Comparison of ENCODE assay signal across 11 mouse cellular contexts in the genomic region with DNA sequence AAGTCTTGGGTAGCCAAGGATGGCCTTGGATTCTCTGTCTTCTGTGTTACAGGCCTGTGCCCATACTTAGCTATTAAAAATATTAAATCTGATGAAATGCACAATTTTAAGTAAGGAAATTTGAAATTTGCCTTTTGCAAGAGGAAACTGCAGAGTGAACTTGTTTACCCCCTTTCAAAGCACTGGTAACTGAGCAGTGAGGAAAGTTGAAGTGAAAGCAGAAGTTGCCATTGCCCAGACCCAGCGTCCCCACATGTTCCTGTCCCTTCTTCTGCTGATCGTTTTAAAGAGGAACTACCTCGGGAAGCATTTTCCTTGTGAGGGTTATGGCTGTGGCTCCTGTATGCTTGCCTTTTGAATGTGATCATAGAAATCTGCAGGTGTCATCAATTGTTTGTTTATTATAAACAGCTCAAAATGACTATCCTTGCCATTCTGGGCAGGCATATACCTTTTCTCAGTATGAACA. TPM values are rescaled to one million over a fixed set of nuclear protein-coding genes. Genes with fewer than 3 reads are reported as not detected.
DNase-seq lines count a peak whose midpoint lies in the region; ATAC-seq and TF ChIP-seq lines count a peak whose summit lies in the region.
"Had no signal": no experiment of that assay in that cellular context is flagged by ENCODE, and none has a peak within 500 bp of the region (broad histone marks: within the 10 kb centered on the region; RNA-seq: fewer than 3 reads in every experiment).

No protein-coding gene starts in this region.

- peaks cover 25% of the 10 kb centered on the region for H3K36me3 ChIP-seq in kidney, embryonic 15.5 days
- peaks cover 6% of the 10 kb centered on the region for H3K36me3 ChIP-seq in limb, embryonic 15.5 days
- no peaks in the 10 kb centered on the region for H3K36me3 ChIP-seq in hindbrain, embryonic 14.5 days (replicated peaks; ENCODE audit: control insufficient read depth, insufficient read depth)
- H3K36me3 ChIP-seq: midbrain, embryonic 13.5 days had no signal

- H3K4me3 ChIP-seq in kidney, embryonic 15.5 days (replicated peaks), result no peak overlapping the region
- H3K4me3 ChIP-seq in limb, embryonic 15.5 days, result no peak overlapping the region
- H3K4me3 ChIP-seq in hindbrain, embryonic 14.5 days (replicated peaks; ENCODE audit: low read length), result no peak overlapping the region
- H3K4me3 ChIP-seq in cerebellum, adult 2 months (replicated peaks; ENCODE audit: insufficient read depth, low read depth, low read length), result no peak overlapping the region
- H3K4me3 ChIP-seq: embryonic facial prominence, embryonic 13.5 days; midbrain, embryonic 13.5 days had no signal

- ATAC-seq in kidney, embryonic 15.5 days (replicated peaks; ENCODE audit: low FRiP score), result no peak
- ATAC-seq in limb, embryonic 15.5 days (ENCODE audit: insufficient number of reproducible peaks, low FRiP score, low TSS enrichment, low read depth), result no peak
- no peak for ATAC-seq in megakaryocyte-erythroid progenitor cell, adult 5-6 weeks (replicated peaks; ENCODE audit: low FRiP score, low TSS enrichment, poor library complexity, severe bottlenecking)
- ATAC-seq in hindbrain, embryonic 14.5 days (ENCODE audit: low FRiP score), result no peak
- ATAC-seq: hindbrain, embryonic 16.5 days; midbrain, embryonic 13.5 days had no signal

- H3K9me3 ChIP-seq in kidney, embryonic 15.5 days (replicated peaks), result no peaks in the 10 kb centered on the region
- no peaks in the 10 kb centered on the region for H3K9me3 ChIP-seq in limb, embryonic 15.5 days
- no peaks in the 10 kb centered on the region for H3K9me3 ChIP-seq in hindbrain, embryonic 14.5 days (ENCODE audit: control insufficient read depth, low read length)
- H3K9me3 ChIP-seq: embryonic facial prominence, embryonic 13.5 days; midbrain, embryonic 13.5 days had no signal

- WGBS in kidney, embryonic 15.5 days, result 71% methylated on average over 3 of the region's 3 CpGs
- WGBS in limb, embryonic 15.5 days, result 56% methylated on average over 3 of the region's 3 CpGs
- WGBS in hindbrain, embryonic 14.5 days, result 88% methylated on average over 3 of the region's 3 CpGs
- 49% methylated on average over 3 of the region's 3 CpGs for WGBS in cerebellum, adult 2 months

- H3K27me3 ChIP-seq in kidney, embryonic 15.5 days, result no peaks in the 10 kb centered on the region
- no peaks in the 10 kb centered on the region for H3K27me3 ChIP-seq in limb, embryonic 15.5 days
- no peaks in the 10 kb centered on the region for H3K27me3 ChIP-seq in hindbrain, embryonic 14.5 days (ENCODE audit: control insufficient read depth, insufficient read depth, low read length)
- no peaks in the 10 kb centered on the region for H3K27me3 ChIP-seq in cerebellum, adult 2 months (ENCODE audit: control insufficient read depth, insufficient read depth, low read length)
- H3K27me3 ChIP-seq: embryonic facial prominence, embryonic 13.5 days; midbrain, embryonic 13.5 days had no signal

- TF ChIP-seq POLR2A in cerebellum, adult 2 months (IDR thresholded peaks at IDR 0.05; ENCODE audit: borderline replicate concordance, insufficient read depth, low read length), result no peak

- TF ChIP-seq CTCF in cerebellum, adult 2 months (IDR thresholded peaks at IDR 0.05; ENCODE audit: borderline replicate concordance, insufficient read depth, low read depth, low read length), result no peak

- H3K27ac ChIP-seq in kidney, embryonic 15.5 days, result peak overlapping the region; percentile 52; the same call in 1 of the 2 replicates
- H3K27ac ChIP-seq in limb, embryonic 15.5 days, result peak overlapping the region; percentile 40
- no peak overlapping the region for H3K27ac ChIP-seq in hindbrain, embryonic 14.5 days
- H3K27ac ChIP-seq in cerebellum, adult 2 months (ENCODE audit: insufficient read depth, low read length), result no peak overlapping the region
- H3K27ac ChIP-seq: midbrain, embryonic 13.5 days had no signal

- H3K4me2 ChIP-seq in kidney, embryonic 15.5 days, result no peak overlapping the region
- H3K4me2 ChIP-seq in limb, embryonic 15.5 days, result no peak overlapping the region
- H3K4me2 ChIP-seq in hindbrain, embryonic 14.5 days (replicated peaks), result no peak overlapping the region
- H3K4me2 ChIP-seq: embryonic facial prominence, embryonic 13.5 days; midbrain, embryonic 13.5 days had no signal

- H3K4me1 ChIP-seq in kidney, embryonic 15.5 days, result peaks cover 48% of the 10 kb centered on the region
- peaks cover 29% of the 10 kb centered on the region for H3K4me1 ChIP-seq in limb, embryonic 15.5 days
- no peaks in the 10 kb centered on the region for H3K4me1 ChIP-seq in hindbrain, embryonic 14.5 days (replicated peaks; ENCODE audit: control insufficient read depth, insufficient read depth, low read length)
- peaks cover 3% of the 10 kb centered on the region; the same call in 1 of the 2 replicates for H3K4me1 ChIP-seq in cerebellum, adult 2 months (ENCODE audit: control insufficient read depth, insufficient read depth, low read length)

- DNase-seq in kidney, postnatal 25 days, result no peak
- peak; percentile 86 for DNase-seq in MEL-GATA-1-ER (ENCODE audit: extremely low read depth, low read depth)
- peak; percentile 18 to 62 for DNase-seq in natural killer cell, adult 2 months (ENCODE audit: low spot score in 2 of 2)
- no peak for DNase-seq in hindbrain, embryonic 14.5 days (ENCODE audit: low spot score)
- no peak for DNase-seq in cerebellum, adult 2 months

- H3K9ac ChIP-seq in kidney, embryonic 15.5 days, result no peak overlapping the region
- H3K9ac ChIP-seq in limb, embryonic 15.5 days, result no peak overlapping the region
- H3K9ac ChIP-seq in hindbrain, embryonic 14.5 days, result no peak overlapping the region
- H3K9ac ChIP-seq: embryonic facial prominence, embryonic 13.5 days; midbrain, embryonic 13.5 days had no signal

RNA-seq across cellular contexts. Expression of a gene that starts 39.8 kb away (rescaled TPM):
- 107 and 109 TPM in 2 replicates for polyA plus RNA-seq in kidney, embryonic 15.5 days (2015; fragmentation: Nextera tagmentation; extraction: Ambion mirVana)
- polyA plus RNA-seq in limb, embryonic 15.5 days (2015; fragmentation: Nextera tagmentation; extraction: Ambion mirVana), result 117 and 129 TPM in 2 replicates
- total RNA-seq in megakaryocyte-erythroid progenitor cell, adult 5-6 weeks (2014; fragmentation: Nextera tagmentation), result 66.5 and 75.9 TPM in 2 replicates
- 16.7 and 27.7 TPM in 2 replicates for total RNA-seq in megakaryocyte-erythroid progenitor cell, adult 5-6 weeks (2017)
- polyA plus RNA-seq in hindbrain, embryonic 14.5 days (2014; fragmentation: Nextera tagmentation; extraction: Ambion mirVana), result 21.0 and 23.9 TPM in 2 replicates
- 15.0 and 16.3 TPM in 2 replicates for polyA plus RNA-seq in cerebellum, adult 2 months (2012; rRNA removed)

RNA-seq across cellular contexts. Expression of a gene that starts 41.8 kb away (rescaled TPM):
- polyA plus RNA-seq in kidney, embryonic 15.5 days (2015; fragmentation: Nextera tagmentation; extraction: Ambion mirVana), result 7.8 and 8.2 TPM in 2 replicates
- polyA plus RNA-seq in limb, embryonic 15.5 days (2015; fragmentation: Nextera tagmentation; extraction: Ambion mirVana), result 3.6 and 5.2 TPM in 2 replicates
- total RNA-seq in megakaryocyte-erythroid progenitor cell, adult 5-6 weeks (2014; fragmentation: Nextera tagmentation), result not detected in 2 replicates
- not detected in 2 replicates for total RNA-seq in megakaryocyte-erythroid progenitor cell, adult 5-6 weeks (2017)
- 2.2 TPM in 2 replicates for polyA plus RNA-seq in hindbrain, embryonic 14.5 days (2014; fragmentation: Nextera tagmentation; extraction: Ambion mirVana)
- polyA plus RNA-seq in cerebellum, adult 2 months (2012; rRNA removed), result 7.4 and 10.9 TPM in 2 replicates

RNA-seq across cellular contexts. Expression of a gene that starts 42.2 kb away (rescaled TPM):
- 0.09 and 0.12 TPM in 2 replicates for polyA plus RNA-seq in kidney, embryonic 15.5 days (2015; fragmentation: Nextera tagmentation; extraction: Ambion mirVana)
- not detected in 2 replicates for polyA plus RNA-seq in limb, embryonic 15.5 days (2015; fragmentation: Nextera tagmentation; extraction: Ambion mirVana)
- total RNA-seq in megakaryocyte-erythroid progenitor cell, adult 5-6 weeks (2014; fragmentation: Nextera tagmentation), result not detected in 2 replicates
- not detected in 2 replicates for total RNA-seq in megakaryocyte-erythroid progenitor cell, adult 5-6 weeks (2017)
- 1.5 and 2.3 TPM in 2 replicates for polyA plus RNA-seq in hindbrain, embryonic 14.5 days (2014; fragmentation: Nextera tagmentation; extraction: Ambion mirVana)
- 10.1 and 10.9 TPM in 2 replicates for polyA plus RNA-seq in cerebellum, adult 2 months (2012; rRNA removed)

Comparison
In these comparisons a context has a peak if more than half of its experiments do, and no peak if none do; other contexts are left out.
1. H3K27ac ChIP-seq: peak in kidney, embryonic 15.5 days (single experiment) and limb, embryonic 15.5 days (single experiment); none in hindbrain, embryonic 14.5 days (single experiment) and cerebellum, adult 2 months (single experiment).
2. DNase-seq: peak in MEL-GATA-1-ER (single experiment) and natural killer cell, adult 2 months (2 of 2); none in kidney, postnatal 25 days (0 of 2), hindbrain, embryonic 14.5 days (single experiment) and cerebellum, adult 2 months (0 of 2).